Mouse (Mus musculus): ENCODE results near the gene Lad1.

DNA sequence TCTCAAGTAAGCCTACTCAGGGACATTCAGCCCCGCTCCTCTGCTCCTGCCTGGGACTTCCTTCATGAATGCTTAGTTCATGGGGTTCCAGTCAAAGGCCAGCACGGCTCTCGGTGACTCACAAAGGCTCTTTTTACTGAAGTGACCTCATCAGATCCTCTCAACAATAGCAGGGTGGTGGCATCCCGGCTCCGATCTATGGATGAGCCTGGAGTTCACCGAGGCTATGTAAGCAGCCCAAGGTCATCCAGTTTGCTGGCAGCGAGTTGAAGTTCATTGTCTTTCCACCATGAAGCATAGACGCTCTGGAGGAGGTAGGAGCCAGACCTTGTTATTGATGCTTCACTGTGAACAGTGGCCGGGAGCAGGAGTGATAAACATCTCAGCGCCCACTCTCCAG is 35.6 kb upstream of the Lad1 start:
- TF ChIP-seq TAL1 (conservative IDR thresholded peaks at IDR 0.05; ENCODE audit: low read depth, low read length), result no peak
- no peak for TF ChIP-seq GATA1 (IDR thresholded peaks at IDR 0.05; ENCODE audit: borderline replicate concordance, low read length)

Measured in G1E (cell line).